Mouse (Mus musculus): Measurements from ENCODE around the gene Lgalsl. TPM values are rescaled to one million over a fixed set of nuclear protein-coding genes. Genes with fewer than 3 reads are reported as not detected.

Lgalsl gene
- polyA plus RNA-seq, 1 experiment from 2014 or later, result 36.5 TPM

- ATAC-seq (ENCODE audit: low FRiP score, low read depth), result peak; percentile 89
- Histone ChIP-seq H3K36me3 (no peaks in the 10 kb centered on the region), H3K27ac (peak overlapping the region; percentile 81), H3K9ac (no peak overlapping the region), H3K9me3 (no peaks in the 10 kb centered on the region), H3K4me2 (replicated peaks) (peak overlapping the region; percentile 36), H3K4me1 (peaks cover 48% of the 10 kb centered on the region), H3K27me3 (no peaks in the 10 kb centered on the region), H3K4me3 (no peak overlapping the region)
- 8% methylated on average over 9 of the region's 9 CpGs for WGBS
Measured at GRCm38 (mm10) chr11:20858921-20859668, 28.2 kb upstream of the Lgalsl start.

GRCm38 (mm10) chr11:20857921-20858320 is 27.1 kb upstream of the Lgalsl start:
- Histone ChIP-seq H3K4me1 (peaks cover 48% of the 10 kb centered on the region), H3K27me3 (no peaks in the 10 kb centered on the region), H3K4me3 (no peak overlapping the region), H3K9me3 (no peaks in the 10 kb centered on the region), H3K36me3 (no peaks in the 10 kb centered on the region), H3K4me2 (replicated peaks) (no peak overlapping the region), H3K27ac (peak overlapping the region; percentile 81; the same call in 1 of the 2 replicates), H3K9ac (no peak overlapping the region)
- ATAC-seq (ENCODE audit: low FRiP score, low read depth), result no peak
- 85% methylated on average over 4 of the region's 4 CpGs for WGBS

GRCm38 (mm10) chr11:20854032-20854741 is 23.3 kb upstream of the Lgalsl start:
- H3K36me3 ChIP-seq, result no peaks in the 10 kb centered on the region
- WGBS, result 72% methylated on average over 4 of the region's 4 CpGs
- no peaks in the 10 kb centered on the region for H3K9me3 ChIP-seq
- no peak for ATAC-seq (ENCODE audit: low FRiP score, low read depth)
- no peak overlapping the region for H3K4me3 ChIP-seq
- H3K4me2 ChIP-seq (replicated peaks), result no peak overlapping the region
- no peak overlapping the region for H3K27ac ChIP-seq
- H3K9ac ChIP-seq, result no peak overlapping the region
- no peaks in the 10 kb centered on the region for H3K27me3 ChIP-seq
- H3K4me1 ChIP-seq, result peaks cover 47% of the 10 kb centered on the region

GRCm38 (mm10) chr11:20850196-20850595 is 19.3 kb upstream of the Lgalsl start:
- H3K4me3 ChIP-seq, result no peak overlapping the region
- no peaks in the 10 kb centered on the region for H3K36me3 ChIP-seq
- WGBS, result 88% methylated on average over 1 of the region's 1 CpGs
- H3K4me1 ChIP-seq, result peaks cover 23% of the 10 kb centered on the region
- no peak overlapping the region for H3K9ac ChIP-seq
- no peak overlapping the region for H3K27ac ChIP-seq
- ATAC-seq (ENCODE audit: low FRiP score, low read depth), result no peak
- H3K27me3 ChIP-seq, result no peaks in the 10 kb centered on the region; the same call in 1 of the 2 replicates
- H3K9me3 ChIP-seq, result no peaks in the 10 kb centered on the region
- no peak overlapping the region for H3K4me2 ChIP-seq (replicated peaks)

- Histone ChIP-seq H3K4me3 (no peak overlapping the region), H3K27ac (peak overlapping the region; percentile 61; the same call in 1 of the 2 replicates), H3K9me3 (no peaks in the 10 kb centered on the region), H3K4me1 (peaks cover 22% of the 10 kb centered on the region), H3K4me2 (replicated peaks) (no peak overlapping the region), H3K27me3 (no peaks in the 10 kb centered on the region; the same call in 1 of the 2 replicates), H3K9ac (no peak overlapping the region), H3K36me3 (no peaks in the 10 kb centered on the region)
- WGBS, result 60% methylated on average over 5 of the region's 5 CpGs
- peak; percentile 11; the same call in 1 of the 2 replicates for ATAC-seq (ENCODE audit: low FRiP score, low read depth)
Measured at GRCm38 (mm10) chr11:20849403-20849802, 18.5 kb upstream of the Lgalsl start.

GRCm38 (mm10) chr11:20837366-20837765 is 6.5 kb upstream of the Lgalsl start:
- 79% methylated on average over 5 of the region's 5 CpGs for WGBS
- ATAC-seq (ENCODE audit: low FRiP score, low read depth), result no peak
- no peaks in the 10 kb centered on the region for H3K36me3 ChIP-seq
- no peaks in the 10 kb centered on the region for H3K9me3 ChIP-seq
- peaks cover 5% of the 10 kb centered on the region; the same call in 1 of the 2 replicates for H3K27me3 ChIP-seq
- H3K4me1 ChIP-seq, result peaks cover 8% of the 10 kb centered on the region; the same call in 1 of the 2 replicates
- no peak overlapping the region for H3K9ac ChIP-seq
- no peak overlapping the region for H3K4me3 ChIP-seq
- H3K4me2 ChIP-seq (replicated peaks), result no peak overlapping the region
- no peak overlapping the region for H3K27ac ChIP-seq

- Histone ChIP-seq H3K9ac (peak overlapping the region; percentile 89), H3K9me3 (no peaks in the 10 kb centered on the region), H3K27ac (no peak overlapping the region), H3K4me2 (replicated peaks) (peak overlapping the region; percentile 88), H3K4me1 (peaks cover 28% of the 10 kb centered on the region), H3K4me3 (peak overlapping the region; percentile 78), H3K36me3 (peaks cover 16% of the 10 kb centered on the region), H3K27me3 (0 out of 2 replicates have a peak, but pooled peaks cover 6% of the 10 kb centered on the region)
- no peak for ATAC-seq (ENCODE audit: low FRiP score, low read depth)
- WGBS, result 27% methylated on average over 11 of the region's 11 CpGs
Measured at GRCm38 (mm10) chr11:20831600-20832137, 813 bp upstream of the Lgalsl start.

GRCm38 (mm10) chr11:20829993-20830685 is 717 bp downstream of the Lgalsl start:
- ATAC-seq (ENCODE audit: low FRiP score, low read depth), result peak; percentile 54
- WGBS, result 12% methylated on average over 23 of the region's 23 CpGs

GRCm38 (mm10) chr11:20829056-20829686 is 1.7 kb downstream of the Lgalsl start:
- H3K27me3 ChIP-seq, result 0 out of 2 replicates have a peak, but pooled peaks cover 6% of the 10 kb centered on the region
- no peak overlapping the region for H3K4me3 ChIP-seq
- H3K9me3 ChIP-seq, result no peaks in the 10 kb centered on the region
- peak overlapping the region; percentile 28; the same call in 1 of the 2 replicates for H3K4me2 ChIP-seq (replicated peaks)
- WGBS, result 61% methylated on average over 9 of the region's 9 CpGs
- H3K9ac ChIP-seq, result no peak overlapping the region
- H3K27ac ChIP-seq, result no peak overlapping the region
- H3K36me3 ChIP-seq, result peaks cover 25% of the 10 kb centered on the region
- no peak for ATAC-seq (ENCODE audit: low FRiP score, low read depth)
- peaks cover 31% of the 10 kb centered on the region for H3K4me1 ChIP-seq

More at GRCm38 (mm10) chr11:20829993-20830685, 717 bp downstream of the Lgalsl start:
- Histone ChIP-seq H3K9ac (peak overlapping the region; percentile 89), H3K9me3 (no peaks in the 10 kb centered on the region), H3K27ac (peak overlapping the region; percentile 55; the same call in 1 of the 2 replicates), H3K4me3 (peak overlapping the region; percentile 78), H3K27me3 (0 out of 2 replicates have a peak, but pooled peaks cover 6% of the 10 kb centered on the region), H3K36me3 (peaks cover 25% of the 10 kb centered on the region), H3K4me1 (peaks cover 28% of the 10 kb centered on the region), H3K4me2 (replicated peaks) (peak overlapping the region; percentile 88)

- H3K4me2 ChIP-seq (replicated peaks), result no peak overlapping the region
- no peak overlapping the region for H3K4me3 ChIP-seq
- ATAC-seq (ENCODE audit: low FRiP score, low read depth), result no peak
- H3K27me3 ChIP-seq, result 0 out of 2 replicates have a peak, but pooled peaks cover 3% of the 10 kb centered on the region
- peaks cover 25% of the 10 kb centered on the region for H3K36me3 ChIP-seq
- H3K4me1 ChIP-seq, result peaks cover 30% of the 10 kb centered on the region
- H3K27ac ChIP-seq, result no peak overlapping the region
- H3K9ac ChIP-seq, result no peak overlapping the region
- WGBS, result 45% methylated on average over 2 of the region's 2 CpGs
- H3K9me3 ChIP-seq, result no peaks in the 10 kb centered on the region
Measured at GRCm38 (mm10) chr11:20823961-20824360, 6.9 kb downstream of the Lgalsl start.

- Histone ChIP-seq H3K4me3 (no peak overlapping the region), H3K9me3 (no peaks in the 10 kb centered on the region), H3K4me2 (replicated peaks) (no peak overlapping the region), H3K4me1 (peaks cover 29% of the 10 kb centered on the region), H3K27me3 (0 out of 2 replicates have a peak, but pooled peaks cover 3% of the 10 kb centered on the region), H3K27ac (no peak overlapping the region), H3K9ac (no peak overlapping the region), H3K36me3 (peaks cover 25% of the 10 kb centered on the region)
- WGBS, result 85% methylated on average over 2 of the region's 2 CpGs
- ATAC-seq (ENCODE audit: low FRiP score, low read depth), result no peak
Measured at GRCm38 (mm10) chr11:20823301-20823700, 7.6 kb downstream of the Lgalsl start.

Data from limb, embryonic 13.5 days (tissue).